Mouse (Mus musculus) bone marrow, adult 2 months (tissue): ENCODE data around the gene Cstb.

Source experiments
- CTCF ChIP-seq: fragments of 200-500 bp; IDR thresholded peaks from 2 replicates; pipeline ENCODE4 v1.5.1; 2011; ENCODE audit warnings: low read length, control low read depth; ENCODE audit not compliant: control insufficient read depth, insufficient read depth
- POLR2A ChIP-seq: fragments of 200-500 bp; IDR thresholded peaks from 2 replicates; pipeline ENCODE4 v1.6.1; 2011; ENCODE audit warnings: low read depth, mild to moderate bottlenecking, control low read depth, low read length, borderline replicate concordance; ENCODE audit not compliant: control insufficient read depth

DNA sequence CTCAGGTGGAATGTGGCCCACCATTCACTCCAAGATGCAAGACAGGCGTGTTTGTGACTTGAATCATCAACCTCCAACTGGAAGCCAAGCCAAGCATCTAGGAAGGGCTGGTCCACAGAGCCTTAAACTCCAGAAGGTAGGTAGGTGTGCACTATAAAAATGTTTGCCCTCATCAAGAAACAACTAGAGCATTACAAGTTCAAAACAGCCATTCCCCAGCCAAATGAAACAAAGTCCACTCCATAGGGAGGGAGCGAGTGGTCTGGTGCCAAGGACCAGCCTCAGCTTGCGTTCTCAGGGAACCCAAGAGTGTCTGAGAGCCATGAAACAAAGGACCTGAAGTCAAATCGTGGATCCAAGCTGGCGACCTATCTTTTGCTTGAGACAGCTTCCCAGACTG is 48.0 kb downstream of the Cstb start:
- TF ChIP-seq POLR2A (no peak), CTCF (no peak)
